Mouse (Mus musculus) right cerebral cortex, adult 2 months (tissue): ENCODE data around the gene Zfp362.

ENCODE experiments used
- DNase-seq, 2 experiments: peaks; one replicate each; pipeline ENCODE4 v3.0.0; 2021 to 2022; ENCODE audit warnings: low spot score in 2 of 2

The Zfp362 gene

DNA sequence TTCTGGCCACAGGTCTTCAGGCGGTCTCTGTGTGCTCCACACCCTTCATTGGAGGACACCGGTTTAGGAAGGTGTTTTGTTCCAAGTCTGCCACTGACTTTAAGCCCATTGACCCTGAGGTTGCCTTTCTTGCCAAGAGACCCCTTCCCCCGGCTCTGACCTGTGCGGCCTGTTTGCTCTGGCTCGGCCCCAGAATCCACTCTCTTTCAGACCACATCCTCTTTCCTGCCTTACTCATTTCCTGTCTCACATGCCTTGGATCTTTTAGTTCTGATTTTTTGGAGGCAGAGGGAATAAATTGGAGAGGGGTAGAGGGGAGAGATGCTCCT is 76.2 kb downstream of the Zfp362 start:
- no peak for DNase-seq

DNA sequence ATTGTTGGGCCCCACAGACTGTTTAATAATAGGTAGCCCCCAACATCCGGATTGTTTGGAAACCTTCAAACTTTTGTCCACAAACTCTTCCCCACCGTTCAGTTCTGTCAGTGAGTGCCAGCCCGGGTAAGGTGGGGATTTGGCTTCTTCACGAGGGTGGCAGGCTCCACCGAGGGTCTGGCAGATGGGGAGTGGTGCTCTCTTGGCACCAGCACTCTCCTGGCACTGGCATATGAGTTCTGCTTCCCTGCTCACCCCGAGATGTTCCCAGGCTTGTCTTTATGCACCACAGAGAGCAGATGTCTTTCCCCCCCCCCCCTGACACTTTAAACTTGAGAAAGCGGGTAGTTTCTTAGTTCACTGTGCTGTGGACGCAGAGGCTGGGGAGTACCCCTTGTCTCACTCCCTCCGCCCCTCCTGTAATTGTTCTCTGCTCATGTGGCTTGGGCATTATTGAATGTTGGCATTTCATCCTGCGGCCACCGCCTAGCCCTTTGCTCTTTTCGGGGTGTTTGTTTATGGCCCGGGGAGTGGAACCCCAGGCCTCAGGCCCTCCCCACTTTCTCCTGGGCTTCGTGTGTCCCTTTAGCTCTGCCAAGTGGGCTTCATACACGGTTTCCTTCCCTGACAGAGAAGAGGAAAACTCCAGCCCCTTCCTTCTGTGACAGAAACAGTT is 76.7 kb downstream of the Zfp362 start:
- DNase-seq = no peak

DNA sequence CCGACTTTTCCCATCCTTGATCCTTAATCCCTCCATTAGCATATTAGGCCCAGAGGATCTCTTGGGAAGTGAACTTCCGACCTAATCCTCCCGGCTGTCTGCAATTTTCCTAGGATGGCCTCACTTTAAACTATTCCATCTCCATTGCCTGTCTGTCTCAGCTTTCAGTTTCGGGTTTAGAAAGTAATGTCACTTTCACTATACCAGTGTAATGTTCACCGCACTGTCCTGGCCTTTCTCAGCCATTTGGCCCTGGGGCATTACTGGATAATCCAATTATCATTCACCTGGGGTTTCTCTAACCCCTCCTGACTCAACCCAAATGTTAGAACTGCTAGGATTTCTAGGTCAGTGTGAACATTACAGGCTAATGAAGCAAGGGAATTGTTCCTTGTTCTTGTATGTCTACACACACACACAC is 77.4 kb downstream of the Zfp362 start:
- no peak for DNase-seq

DNA sequence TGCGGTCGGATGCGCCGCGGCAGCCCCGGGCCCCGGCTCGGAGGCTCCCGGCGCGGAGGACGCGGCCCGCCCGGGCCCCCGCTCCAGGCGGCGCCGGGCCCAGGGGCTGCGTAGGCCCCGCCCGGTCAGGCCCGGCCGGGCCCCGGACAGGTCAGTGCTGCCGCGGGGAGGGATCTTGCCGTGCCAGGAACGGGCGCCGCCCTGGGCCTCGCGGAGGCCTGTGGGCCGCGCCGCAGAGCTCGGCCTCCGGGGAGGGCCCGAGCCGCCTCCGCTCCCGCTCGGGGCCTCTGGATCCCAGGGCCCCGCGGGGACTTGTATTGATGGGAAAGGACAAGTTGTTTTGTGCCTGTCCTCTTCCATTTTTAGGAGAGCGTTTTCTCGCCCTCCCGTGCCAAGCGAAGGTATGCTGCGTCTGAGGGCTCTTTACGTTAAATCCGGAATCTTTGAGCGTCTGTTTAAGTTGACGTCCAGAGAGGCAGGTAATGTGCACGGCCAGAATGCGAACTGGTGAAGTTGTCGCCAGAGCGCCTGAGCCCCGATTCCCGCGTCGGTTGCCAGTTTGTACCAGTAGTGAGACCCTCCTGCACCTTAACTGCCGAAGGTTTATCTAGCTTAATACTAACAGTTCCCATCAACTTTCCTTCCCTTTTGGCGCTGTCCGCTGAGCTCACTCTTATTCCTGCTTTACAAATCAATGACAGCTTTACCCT is 78.0 kb downstream of the Zfp362 start:
- DNase-seq = no peak

DNA sequence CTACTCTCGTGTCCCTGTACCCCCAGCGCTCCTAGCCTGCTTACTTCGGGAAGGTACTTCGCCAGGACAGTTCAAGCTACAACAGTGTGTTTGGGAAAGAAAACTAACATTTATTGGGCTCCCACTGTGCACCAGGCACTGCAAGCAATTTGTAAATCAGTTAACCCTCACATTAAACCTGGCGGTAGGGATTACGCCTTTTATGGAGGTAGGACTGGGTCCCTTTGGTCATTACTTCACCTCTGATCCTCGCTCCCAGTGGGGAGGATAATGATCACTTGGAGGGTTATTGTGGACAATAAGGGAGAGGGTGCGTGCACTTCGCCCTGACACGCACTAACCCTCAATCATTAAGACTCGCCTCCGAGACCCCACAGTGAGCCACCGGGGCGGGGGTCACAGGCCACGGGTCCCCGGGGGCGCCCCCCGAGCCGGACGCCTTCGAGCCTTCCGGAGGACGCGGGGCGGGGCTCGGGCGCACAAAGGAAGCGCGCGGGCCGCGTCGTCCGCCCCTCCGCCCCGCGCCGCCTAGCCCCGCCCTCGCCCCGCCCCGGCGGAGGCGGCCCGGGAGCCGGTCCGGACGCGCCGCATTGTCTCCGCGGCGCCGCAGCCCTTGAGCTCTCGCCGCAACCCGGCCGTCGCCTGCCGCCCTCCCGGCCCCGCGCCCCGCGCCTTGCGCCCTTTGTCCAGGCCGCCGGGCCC is 78.7 kb downstream of the Zfp362 start:
- peak; percentile 68 to 74 for DNase-seq

DNA sequence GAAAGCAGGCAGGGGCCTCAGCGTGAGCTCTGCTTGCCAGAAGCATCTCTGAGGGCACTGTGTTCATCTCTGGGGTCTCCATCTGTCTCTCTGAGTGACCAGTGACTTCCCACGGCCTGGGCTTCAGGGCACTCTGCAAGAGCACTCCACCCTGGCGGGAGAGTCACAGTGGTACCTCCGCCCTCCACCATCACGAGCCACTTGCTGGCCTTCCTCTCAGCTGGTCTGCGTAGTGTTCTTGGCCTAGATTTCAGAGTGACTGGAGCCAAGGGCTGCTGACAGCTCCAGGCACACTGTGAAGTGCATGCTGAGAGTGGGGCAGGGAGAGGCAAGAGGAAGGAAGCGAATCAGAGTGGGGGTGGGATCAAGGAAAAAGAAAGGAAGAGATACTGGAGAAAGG is 81.8 kb downstream of the Zfp362 start:
- DNase-seq = no peak

DNA sequence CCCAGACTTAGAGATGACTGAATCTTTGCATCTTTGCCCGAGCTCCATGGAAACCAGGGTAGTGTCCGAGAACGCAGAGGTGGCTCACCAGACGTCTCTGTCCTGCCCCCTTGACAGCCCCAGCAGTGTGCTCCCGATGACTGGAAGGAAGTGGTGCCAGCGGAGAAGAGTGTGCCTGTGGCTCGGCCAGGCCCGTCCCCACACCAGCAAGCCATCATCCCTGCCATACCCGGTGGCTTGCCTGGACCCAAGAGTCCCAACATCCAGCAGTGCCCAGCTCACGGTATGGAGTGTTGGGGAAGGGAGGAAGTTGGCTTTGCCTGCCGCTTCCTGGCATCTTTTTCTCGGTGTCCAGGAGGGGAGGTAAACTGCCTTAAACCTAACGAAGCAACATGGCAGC is 82.4 kb downstream of the Zfp362 start:
- DNase-seq = no peak
